Comparison of ENCODE assay signal across 8 mouse cellular contexts in genomic region chr8:126886741-126887638, GRCm38 (mm10). TPM values are rescaled to one million over a fixed set of nuclear protein-coding genes. Genes with fewer than 3 reads are reported as not detected.
DNase-seq lines count a peak whose midpoint lies in the region; ATAC-seq and TF ChIP-seq lines count a peak whose summit lies in the region.

No protein-coding gene starts in this region.

- no peak overlapping the region for H3K9ac ChIP-seq in forebrain, embryonic 13.5 days
- no peak overlapping the region for H3K9ac ChIP-seq in intestine, embryonic 16.5 days (ENCODE audit: low read depth, low read length)
- H3K9ac ChIP-seq in lung, postnatal 0 days (replicated peaks; ENCODE audit: low read depth), result no peak overlapping the region
- no peak overlapping the region for H3K9ac ChIP-seq in stomach, embryonic 15.5 days

- no peaks in the 10 kb centered on the region for H3K27me3 ChIP-seq in forebrain, embryonic 10.5 days (ENCODE audit: poor library complexity, severe bottlenecking)
- no peaks in the 10 kb centered on the region for H3K27me3 ChIP-seq in forebrain, embryonic 13.5 days
- H3K27me3 ChIP-seq in intestine, embryonic 16.5 days (replicated peaks; ENCODE audit: control insufficient read depth, insufficient read depth, low read length), result no peaks in the 10 kb centered on the region
- no peaks in the 10 kb centered on the region for H3K27me3 ChIP-seq in lung, postnatal 0 days (replicated peaks; ENCODE audit: insufficient read depth, low read length)
- no peaks in the 10 kb centered on the region for H3K27me3 ChIP-seq in stomach, embryonic 15.5 days (replicated peaks)

- H3K4me3 ChIP-seq in forebrain, embryonic 10.5 days, result no peak overlapping the region
- H3K4me3 ChIP-seq in forebrain, embryonic 13.5 days, result no peak overlapping the region
- H3K4me3 ChIP-seq in bone marrow macrophage, adult 2 months (ENCODE audit: insufficient read depth, low read length), result no peak overlapping the region
- no peak overlapping the region for H3K4me3 ChIP-seq in intestine, embryonic 16.5 days (ENCODE audit: low read length)
- no peak overlapping the region for H3K4me3 ChIP-seq in lung, postnatal 0 days (ENCODE audit: low read depth, low read length)
- no peak overlapping the region for H3K4me3 ChIP-seq in stomach, embryonic 15.5 days (replicated peaks)

- no peak for DNase-seq in forebrain, embryonic 10.5 days (ENCODE audit: extremely low spot score, low spot score)
- DNase-seq in lung, postnatal 0 days (ENCODE audit: low spot score), result peak; percentile 91
- no peak for DNase-seq in thymus, postnatal 0 days (ENCODE audit: low spot score)

- no peak for TF ChIP-seq CTCF in bone marrow macrophage, adult 2 months (IDR thresholded peaks at IDR 0.05; ENCODE audit: low read depth, low read length)
- TF ChIP-seq CTCF in lung, postnatal 0 days (IDR thresholded peaks at IDR 0.05), result no peak

- H3K27ac ChIP-seq in forebrain, embryonic 10.5 days, result peak overlapping the region; percentile 53
- H3K27ac ChIP-seq in forebrain, embryonic 13.5 days, result no peak overlapping the region
- H3K27ac ChIP-seq in bone marrow macrophage, adult 2 months (ENCODE audit: insufficient read depth, low read depth, low read length), result peak overlapping the region; percentile 9; the same call in 1 of the 2 replicates
- H3K27ac ChIP-seq in intestine, embryonic 16.5 days (ENCODE audit: low read length), result peak overlapping the region; percentile 47
- peak overlapping the region; percentile 87 for H3K27ac ChIP-seq in lung, postnatal 0 days (ENCODE audit: low read length)
- H3K27ac ChIP-seq in stomach, embryonic 15.5 days, result peak overlapping the region; percentile 90

- no peak overlapping the region for H3K4me2 ChIP-seq in forebrain, embryonic 13.5 days
- H3K4me2 ChIP-seq in intestine, embryonic 16.5 days (ENCODE audit: low read depth, low read length), result no peak overlapping the region
- H3K4me2 ChIP-seq in lung, postnatal 0 days (replicated peaks; ENCODE audit: low read depth, low read length), result no peak overlapping the region
- no peak overlapping the region; the same call in 1 of the 2 replicates for H3K4me2 ChIP-seq in stomach, embryonic 15.5 days

- TF ChIP-seq POLR2A in bone marrow macrophage, adult 2 months (IDR thresholded peaks at IDR 0.05; ENCODE audit: borderline replicate concordance, low read depth, low read length), result no peak

- peak; percentile 35; the same call in 1 of the 2 replicates for TF ChIP-seq EP300 in lung, postnatal 0 days (IDR thresholded peaks at IDR 0.05)

- H3K9me3 ChIP-seq in forebrain, embryonic 10.5 days, result no peaks in the 10 kb centered on the region
- no peaks in the 10 kb centered on the region for H3K9me3 ChIP-seq in forebrain, embryonic 13.5 days (replicated peaks)
- no peaks in the 10 kb centered on the region for H3K9me3 ChIP-seq in intestine, embryonic 16.5 days (ENCODE audit: control insufficient read depth, low read length)
- H3K9me3 ChIP-seq in lung, postnatal 0 days (ENCODE audit: low read length), result no peaks in the 10 kb centered on the region
- H3K9me3 ChIP-seq in stomach, embryonic 15.5 days, result no peaks in the 10 kb centered on the region

- no peak for ATAC-seq in forebrain, embryonic 13.5 days
- peak; percentile 80 for ATAC-seq in granulocyte monocyte progenitor cell, adult 5-6 weeks (replicated peaks; ENCODE audit: poor library complexity, severe bottlenecking)
- peak; percentile 25; the same call in 1 of the 2 replicates for ATAC-seq in intestine, embryonic 16.5 days
- ATAC-seq in lung, postnatal 0 days, result peak; percentile 45
- peak; percentile 57; the same call in 1 of the 2 replicates for ATAC-seq in stomach, embryonic 15.5 days (ENCODE audit: insufficient read depth, low FRiP score, low read depth)

- H3K4me1 ChIP-seq in forebrain, embryonic 10.5 days, result peaks cover 24% of the 10 kb centered on the region
- H3K4me1 ChIP-seq in forebrain, embryonic 13.5 days, result peaks cover 17% of the 10 kb centered on the region
- peaks cover 52% of the 10 kb centered on the region for H3K4me1 ChIP-seq in bone marrow macrophage, adult 2 months (ENCODE audit: control insufficient read depth, insufficient read depth, low read length)
- H3K4me1 ChIP-seq in intestine, embryonic 16.5 days (ENCODE audit: control insufficient read depth, insufficient read depth, low read length), result peaks cover 12% of the 10 kb centered on the region
- H3K4me1 ChIP-seq in lung, postnatal 0 days (ENCODE audit: insufficient read depth, low read depth, low read length), result peaks cover 12% of the 10 kb centered on the region; the same call in 1 of the 2 replicates
- peaks cover 27% of the 10 kb centered on the region for H3K4me1 ChIP-seq in stomach, embryonic 15.5 days

- H3K36me3 ChIP-seq in forebrain, embryonic 10.5 days (replicated peaks), result no peaks in the 10 kb centered on the region
- H3K36me3 ChIP-seq in forebrain, embryonic 13.5 days (ENCODE audit: poor library complexity, severe bottlenecking), result no peaks in the 10 kb centered on the region
- H3K36me3 ChIP-seq in intestine, embryonic 16.5 days (ENCODE audit: control insufficient read depth, insufficient read depth, low read length), result no peaks in the 10 kb centered on the region
- no peaks in the 10 kb centered on the region for H3K36me3 ChIP-seq in lung, postnatal 0 days (ENCODE audit: insufficient read depth, low read length)
- H3K36me3 ChIP-seq in stomach, embryonic 15.5 days, result no peaks in the 10 kb centered on the region

- 77% methylated on average over 8 of the region's 8 CpGs for WGBS in forebrain, embryonic 10.5 days
- 83% methylated on average over 8 of the region's 8 CpGs for WGBS in forebrain, embryonic 13.5 days
- 52% methylated on average over 8 of the region's 8 CpGs for WGBS in intestine, embryonic 16.5 days
- WGBS in lung, postnatal 0 days, result 52% methylated on average over 8 of the region's 8 CpGs
- 49% methylated on average over 8 of the region's 8 CpGs for WGBS in stomach, embryonic 15.5 days

RNA-seq across cellular contexts. Expression of gene Tomm20, which starts 58.7 kb away (rescaled TPM):
- 294 and 298 TPM in 2 replicates for polyA plus RNA-seq in forebrain, embryonic 10.5 days (2016; fragmentation: Nextera tagmentation; extraction: Ambion mirVana)
- polyA plus RNA-seq in forebrain, embryonic 13.5 days (2015; fragmentation: Nextera tagmentation; extraction: Ambion mirVana), result 207 and 209 TPM in 2 replicates
- 79.4 and 89.9 TPM in 2 replicates for polyA plus RNA-seq in bone marrow macrophage, adult 2 months (2012; ENCODE audit: insufficient read depth, insufficient read length, missing spikeins)
- total RNA-seq in granulocyte monocyte progenitor cell, adult 5-6 weeks (2014; fragmentation: Nextera tagmentation), result 72.5 and 80.0 TPM in 2 replicates
- total RNA-seq in granulocyte monocyte progenitor cell, adult 5-6 weeks (2017), result 237 and 273 TPM in 2 replicates
- polyA plus RNA-seq in intestine, embryonic 16.5 days (2015; fragmentation: Nextera tagmentation; extraction: Ambion mirVana), result 314 and 329 TPM in 2 replicates
- 138 and 155 TPM in 2 replicates for polyA plus RNA-seq in lung, postnatal 0 days (2015; fragmentation: Nextera tagmentation; extraction: Ambion mirVana)
- polyA plus RNA-seq in stomach, embryonic 15.5 days (2015; fragmentation: Nextera tagmentation; extraction: Ambion mirVana), result 226 and 231 TPM in 2 replicates
- 327 and 329 TPM in 2 replicates for polyA plus RNA-seq in thymus, postnatal 0 days (2015; fragmentation: Nextera tagmentation; extraction: Ambion mirVana)
